Mouse (Mus musculus): Measurements from ENCODE around the gene Faf1. TPM values are rescaled to one million over a fixed set of nuclear protein-coding genes. Genes with fewer than 3 reads are reported as not detected.

The Faf1 gene
- 10 to 100 TPM; 25.8 to 27.2 TPM for total RNA-seq (2021)
- long read RNA-seq, experiment 1, full-length matches to known transcripts = 58 of 62 reads
- long read RNA-seq, experiment 1, partial matches to known transcripts = 2 of 62 reads
- long read RNA-seq, experiment 1, other reads (novel, unspliced or antisense) = 2 of 62 reads
- long read RNA-seq, experiment 2, full-length matches to known transcripts = 125 of 152 reads
- long read RNA-seq, experiment 2, partial matches to known transcripts = 3 of 152 reads
- long read RNA-seq, experiment 2, other reads (novel, unspliced or antisense) = 24 of 152 reads

- peak; percentile 88 to 94 for DNase-seq (ENCODE audit: low spot score in 2 of 2)
These were observed at the start of gene Faf1 for GRCm38 (mm10) chr4:109676218-109677215. Gene Faf1 (plus strand): TSS chr4:109676588.

- no peak for DNase-seq (ENCODE audit: low spot score in 2 of 2)
These were observed 46.2 kb upstream of the Faf1 start for GRCm38 (mm10) chr4:109630215-109630614.

GRCm38 (mm10) chr4:109631029-109631428, 45.4 kb upstream of the Faf1 start:
- DNase-seq (ENCODE audit: low spot score in 2 of 2) = no peak

GRCm38 (mm10) chr4:109634971-109635370, 41.4 kb upstream of the Faf1 start:
- no peak for DNase-seq (ENCODE audit: low spot score in 2 of 2)

- no peak for DNase-seq (ENCODE audit: low spot score in 2 of 2)
These were observed 37.0 kb upstream of the Faf1 start for GRCm38 (mm10) chr4:109639356-109639755.

GRCm38 (mm10) chr4:109640141-109640540, 36.2 kb upstream of the Faf1 start:
- DNase-seq (ENCODE audit: low spot score in 2 of 2) = no peak

- DNase-seq (ENCODE audit: low spot score in 2 of 2) = no peak
These were observed 34.9 kb upstream of the Faf1 start for GRCm38 (mm10) chr4:109641451-109641850.

- no peak for DNase-seq (ENCODE audit: low spot score in 2 of 2)
These were observed 29.1 kb upstream of the Faf1 start for GRCm38 (mm10) chr4:109647281-109647680.

- no peak for DNase-seq (ENCODE audit: low spot score in 2 of 2)
These were observed 27.1 kb upstream of the Faf1 start for GRCm38 (mm10) chr4:109649331-109649730.

GRCm38 (mm10) chr4:109653251-109653650, 23.1 kb upstream of the Faf1 start:
- no peak for DNase-seq (ENCODE audit: low spot score in 2 of 2)

GRCm38 (mm10) chr4:109654701-109655100, 21.7 kb upstream of the Faf1 start:
- no peak for DNase-seq (ENCODE audit: low spot score in 2 of 2)

- no peak for DNase-seq (ENCODE audit: low spot score in 2 of 2)
These were observed 20.6 kb upstream of the Faf1 start for GRCm38 (mm10) chr4:109655738-109656137.

- no peak for DNase-seq (ENCODE audit: low spot score in 2 of 2)
These were observed 20.1 kb upstream of the Faf1 start for GRCm38 (mm10) chr4:109656301-109656700.

- peak; percentile 6 to 19 for DNase-seq (ENCODE audit: low spot score in 2 of 2)
These were observed 19.2 kb upstream of the Faf1 start for GRCm38 (mm10) chr4:109657021-109657850.

GRCm38 (mm10) chr4:109657851-109658500, 18.4 kb upstream of the Faf1 start:
- DNase-seq (ENCODE audit: low spot score in 2 of 2) = no peak

- DNase-seq (ENCODE audit: low spot score in 2 of 2) = no peak
These were observed 17.6 kb upstream of the Faf1 start for GRCm38 (mm10) chr4:109658826-109659225.

- DNase-seq (ENCODE audit: low spot score in 2 of 2) = no peak
These were observed 16.8 kb upstream of the Faf1 start for GRCm38 (mm10) chr4:109659571-109659970.

- DNase-seq (ENCODE audit: low spot score in 2 of 2) = no peak
These were observed 15.8 kb upstream of the Faf1 start for GRCm38 (mm10) chr4:109660568-109660967.

- no peak for DNase-seq (ENCODE audit: low spot score in 2 of 2)
These were observed 15.2 kb upstream of the Faf1 start for GRCm38 (mm10) chr4:109661183-109661582.

GRCm38 (mm10) chr4:109662271-109662670, 14.1 kb upstream of the Faf1 start:
- no peak for DNase-seq (ENCODE audit: low spot score in 2 of 2)

GRCm38 (mm10) chr4:109664091-109664490, 12.3 kb upstream of the Faf1 start:
- DNase-seq (ENCODE audit: low spot score in 2 of 2) = no peak

All from adrenal gland, postnatal 4 days (tissue).